Mouse (Mus musculus): ENCODE results near the gene Qsox2. TPM values are rescaled to one million over a fixed set of nuclear protein-coding genes. Genes with fewer than 3 reads are reported as not detected.
A peak's percentile ranks its signal among the peaks of the same experiment; 100 is the strongest.

The Qsox2 gene
- polyA plus RNA-seq, 1 experiment from 2014 or later = 11.8 TPM

DNA sequence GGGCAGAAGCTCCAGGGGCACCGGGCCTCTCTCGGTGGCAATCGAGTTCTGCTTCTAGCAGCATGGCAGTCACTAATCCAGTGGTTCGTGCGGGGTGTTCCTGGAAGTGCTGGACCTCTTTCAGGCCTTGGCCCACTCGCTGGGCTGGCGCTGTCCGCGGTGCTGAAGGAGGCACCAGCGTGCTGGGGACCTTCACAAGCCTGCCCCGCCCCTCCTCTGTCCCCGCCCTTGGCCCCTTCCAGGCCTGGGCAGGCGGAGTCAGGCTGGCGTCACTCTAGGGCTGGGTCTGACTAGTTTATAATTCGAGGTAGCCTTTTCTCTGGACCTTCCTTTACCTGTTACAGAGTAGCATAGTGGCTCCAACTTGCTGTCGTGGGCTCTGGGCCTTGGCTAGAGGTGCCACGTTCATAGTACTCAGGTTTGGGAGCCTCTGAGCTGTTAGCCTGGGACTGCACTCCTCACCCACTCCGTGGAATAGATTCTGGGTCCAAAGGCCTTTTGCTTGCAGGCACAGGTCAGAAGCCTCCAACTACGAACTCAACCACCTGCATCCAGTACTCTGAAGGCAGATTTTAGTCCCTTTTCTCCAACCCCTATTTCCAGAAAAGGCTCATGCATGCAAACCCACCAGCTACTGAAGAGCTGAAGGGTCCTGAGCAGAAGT lies 29.1 kb downstream of the Qsox2 start, which contains the start of gene Lhx3:
TSS of gene Lhx3 (minus strand) at position 164 of the 664 bp plus-strand sequence.
- H3K9me3 ChIP-seq (replicated peaks; ENCODE audit: control insufficient read depth, low read length) = no peaks in the 10 kb centered on the region
- ATAC-seq (replicated peaks; ENCODE audit: insufficient number of reproducible peaks, low FRiP score, low TSS enrichment) = peak; percentile 74; the same call in 1 of the 2 replicates
- H3K27ac ChIP-seq (ENCODE audit: low read depth, low read length) = no peak within 1 kb of the TSS
- H3K36me3 ChIP-seq (ENCODE audit: control insufficient read depth, insufficient read depth, low read length) = peaks cover 11% of the 10 kb centered on the region
- H3K9ac ChIP-seq (ENCODE audit: low read depth, low read length) = no peak within 1 kb of the TSS
- 4% methylated on average over 19 of the region's 19 CpGs for WGBS (ENCODE audit: insufficient replicate concordance)
- peaks cover 50% of the 10 kb centered on the region for H3K27me3 ChIP-seq (ENCODE audit: control insufficient read depth, insufficient read depth, low read length)
- H3K4me3 ChIP-seq (ENCODE audit: low read depth, low read length) = no peak within 1 kb of the TSS
- no peak within 1 kb of the TSS for H3K4me2 ChIP-seq
- H3K4me1 ChIP-seq (ENCODE audit: control insufficient read depth, insufficient read depth, low read length) = peaks cover 3% of the 10 kb centered on the region; the same call in 1 of the 2 replicates

GRCm38 (mm10) chr2:26207559-26207958 lies 29.8 kb downstream of the Qsox2 start:
- H3K4me3 ChIP-seq (ENCODE audit: low read depth, low read length) = no peak overlapping the region
- peaks cover 11% of the 10 kb centered on the region for H3K36me3 ChIP-seq (ENCODE audit: control insufficient read depth, insufficient read depth, low read length)
- no peaks in the 10 kb centered on the region for H3K9me3 ChIP-seq (replicated peaks; ENCODE audit: control insufficient read depth, low read length)
- H3K9ac ChIP-seq (ENCODE audit: low read depth, low read length) = no peak overlapping the region
- no peak overlapping the region for H3K27ac ChIP-seq (ENCODE audit: low read depth, low read length)
- WGBS (ENCODE audit: insufficient replicate concordance) = 17% methylated on average over 9 of the region's 9 CpGs
- no peak for ATAC-seq (replicated peaks; ENCODE audit: insufficient number of reproducible peaks, low FRiP score, low TSS enrichment)
- peaks cover 57% of the 10 kb centered on the region for H3K27me3 ChIP-seq (ENCODE audit: control insufficient read depth, insufficient read depth, low read length)
- H3K4me1 ChIP-seq (ENCODE audit: control insufficient read depth, insufficient read depth, low read length) = peaks cover 7% of the 10 kb centered on the region
- H3K4me2 ChIP-seq = no peak overlapping the region

- no peak overlapping the region for H3K4me2 ChIP-seq
- no peaks in the 10 kb centered on the region for H3K9me3 ChIP-seq (replicated peaks; ENCODE audit: control insufficient read depth, low read length)
- no peak overlapping the region for H3K27ac ChIP-seq (ENCODE audit: low read depth, low read length)
- no peak overlapping the region for H3K4me3 ChIP-seq (ENCODE audit: low read depth, low read length)
- H3K9ac ChIP-seq (ENCODE audit: low read depth, low read length) = no peak overlapping the region
- H3K27me3 ChIP-seq (ENCODE audit: control insufficient read depth, insufficient read depth, low read length) = peaks cover 74% of the 10 kb centered on the region
- peaks cover 13% of the 10 kb centered on the region for H3K4me1 ChIP-seq (ENCODE audit: control insufficient read depth, insufficient read depth, low read length)
- H3K36me3 ChIP-seq (ENCODE audit: control insufficient read depth, insufficient read depth, low read length) = peaks cover 5% of the 10 kb centered on the region
- no peak for ATAC-seq (replicated peaks; ENCODE audit: insufficient number of reproducible peaks, low FRiP score, low TSS enrichment)
- 18% methylated on average over 10 of the region's 10 CpGs for WGBS (ENCODE audit: insufficient replicate concordance)
Observed at GRCm38 (mm10) chr2:26205761-26206160, 31.6 kb downstream of the Qsox2 start.

- H3K4me1 ChIP-seq (ENCODE audit: control insufficient read depth, insufficient read depth, low read length) = peaks cover 13% of the 10 kb centered on the region
- H3K9ac ChIP-seq (ENCODE audit: low read depth, low read length) = no peak overlapping the region
- H3K9me3 ChIP-seq (replicated peaks; ENCODE audit: control insufficient read depth, low read length) = no peaks in the 10 kb centered on the region
- WGBS (ENCODE audit: insufficient replicate concordance) = 3% methylated on average over 16 of the region's 16 CpGs
- H3K36me3 ChIP-seq (ENCODE audit: control insufficient read depth, insufficient read depth, low read length) = no peaks in the 10 kb centered on the region; the same call in 1 of the 2 replicates
- H3K27me3 ChIP-seq (ENCODE audit: control insufficient read depth, insufficient read depth, low read length) = peaks cover 80% of the 10 kb centered on the region
- H3K4me3 ChIP-seq (ENCODE audit: low read depth, low read length) = no peak overlapping the region
- ATAC-seq (replicated peaks; ENCODE audit: insufficient number of reproducible peaks, low FRiP score, low TSS enrichment) = no peak
- H3K4me2 ChIP-seq = no peak overlapping the region
- no peak overlapping the region for H3K27ac ChIP-seq (ENCODE audit: low read depth, low read length)
Observed at GRCm38 (mm10) chr2:26205126-26205525, 32.2 kb downstream of the Qsox2 start.

- no peak overlapping the region for H3K4me3 ChIP-seq (ENCODE audit: low read depth, low read length)
Observed at GRCm38 (mm10) chr2:26202849-26203475, 34.4 kb downstream of the Qsox2 start.

DNA sequence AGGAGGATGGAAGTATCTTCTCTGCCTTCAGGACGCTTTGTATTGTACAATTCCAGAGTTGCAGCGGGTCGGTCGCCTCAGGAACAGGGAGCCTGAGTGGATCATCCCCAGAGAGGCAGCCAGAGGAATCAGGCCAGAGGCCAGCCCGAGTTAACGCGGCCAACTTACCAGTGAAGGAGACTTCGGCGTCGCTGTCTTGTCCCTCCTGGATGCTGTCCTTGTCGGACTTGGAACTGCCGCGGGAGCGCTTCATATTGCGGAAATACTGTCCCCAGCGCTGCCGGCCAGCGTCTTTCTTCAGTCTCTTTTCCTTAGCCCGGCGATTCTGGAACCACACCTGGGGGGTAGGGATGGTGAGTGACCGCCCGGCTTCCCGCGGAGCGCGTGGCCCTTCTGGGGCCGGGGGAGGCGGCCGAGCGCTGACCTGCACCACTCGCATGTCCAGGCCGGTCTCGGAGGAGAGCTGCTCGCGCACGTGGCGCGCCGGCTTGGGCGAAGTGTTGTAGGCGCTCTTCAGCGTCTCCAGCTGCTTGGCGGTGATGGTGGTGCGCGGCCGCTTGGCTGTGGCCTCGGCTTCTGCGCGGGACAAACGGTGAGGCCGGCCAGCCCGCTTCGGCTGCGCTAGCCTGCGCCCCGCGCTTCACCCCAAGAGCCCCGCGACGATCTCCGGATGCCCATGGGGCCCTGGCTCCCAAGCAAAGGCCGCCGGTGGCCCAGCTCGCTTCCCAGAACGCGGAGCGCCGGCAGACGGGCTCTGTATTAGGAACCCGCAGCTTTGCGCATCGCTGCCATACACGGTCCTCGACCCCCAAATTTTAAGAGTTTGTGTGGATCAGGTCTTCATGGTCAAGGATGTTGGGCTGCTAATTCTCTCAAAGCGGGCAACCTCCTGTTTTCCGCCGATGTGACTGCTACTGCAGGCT lies 35.1 kb downstream of the Qsox2 start:
- Histone ChIP-seq H3K9me3 (replicated peaks; ENCODE audit: control insufficient read depth, low read length) (no peaks in the 10 kb centered on the region), H3K9ac (ENCODE audit: low read depth, low read length) (no peak overlapping the region), H3K4me3 (ENCODE audit: low read depth, low read length) (peak overlapping the region; percentile 22), H3K36me3 (ENCODE audit: control insufficient read depth, insufficient read depth, low read length) (no peaks in the 10 kb centered on the region), H3K27ac (ENCODE audit: low read depth, low read length) (no peak overlapping the region), H3K4me1 (ENCODE audit: control insufficient read depth, insufficient read depth, low read length) (peaks cover 26% of the 10 kb centered on the region), H3K4me2 (peak overlapping the region; percentile 51), H3K27me3 (ENCODE audit: control insufficient read depth, insufficient read depth, low read length) (peaks cover 100% of the 10 kb centered on the region)
- no peak for ATAC-seq (replicated peaks; ENCODE audit: insufficient number of reproducible peaks, low FRiP score, low TSS enrichment)
- 1% methylated on average over 77 of the region's 77 CpGs for WGBS (ENCODE audit: insufficient replicate concordance)

More at GRCm38 (mm10) chr2:26202849-26203475, 34.4 kb downstream of the Qsox2 start:
- no peaks in the 10 kb centered on the region for H3K9me3 ChIP-seq (replicated peaks; ENCODE audit: control insufficient read depth, low read length)
- 2% methylated on average over 36 of the region's 36 CpGs for WGBS (ENCODE audit: insufficient replicate concordance)
- no peak overlapping the region for H3K9ac ChIP-seq (ENCODE audit: low read depth, low read length)
- H3K27ac ChIP-seq (ENCODE audit: low read depth, low read length) = no peak overlapping the region
- H3K36me3 ChIP-seq (ENCODE audit: control insufficient read depth, insufficient read depth, low read length) = no peaks in the 10 kb centered on the region
- H3K4me1 ChIP-seq (ENCODE audit: control insufficient read depth, insufficient read depth, low read length) = peaks cover 23% of the 10 kb centered on the region
- no peak for ATAC-seq (replicated peaks; ENCODE audit: insufficient number of reproducible peaks, low FRiP score, low TSS enrichment)
- peak overlapping the region; percentile 51; the same call in 1 of the 2 replicates for H3K4me2 ChIP-seq
- H3K27me3 ChIP-seq (ENCODE audit: control insufficient read depth, insufficient read depth, low read length) = peaks cover 100% of the 10 kb centered on the region

DNA sequence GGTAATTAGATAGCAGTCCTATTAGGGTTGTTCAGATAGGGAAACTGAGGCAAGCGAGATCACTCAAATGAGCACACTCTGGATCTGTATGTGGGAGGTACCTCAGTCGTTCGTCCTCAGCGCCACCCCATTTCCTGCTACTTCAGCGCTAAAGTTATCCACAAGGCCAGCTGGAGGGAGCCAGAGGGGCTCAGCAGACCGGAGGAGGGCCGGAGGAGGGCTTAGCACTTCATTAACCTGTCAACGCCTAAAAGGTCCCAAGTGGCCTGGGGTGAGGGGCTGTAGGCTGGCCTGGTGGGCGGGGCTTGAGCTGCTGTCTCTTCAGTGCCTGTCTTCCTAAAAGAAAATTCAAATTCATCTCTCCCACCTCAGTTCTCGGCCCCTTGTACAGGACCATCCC lies 38.8 kb downstream of the Qsox2 start:
- Histone ChIP-seq H3K36me3 (ENCODE audit: control insufficient read depth, insufficient read depth, low read length) (no peaks in the 10 kb centered on the region), H3K27ac (ENCODE audit: low read depth, low read length) (no peak overlapping the region), H3K9ac (ENCODE audit: low read depth, low read length) (no peak overlapping the region), H3K4me2 (peak overlapping the region; percentile 49), H3K9me3 (replicated peaks; ENCODE audit: control insufficient read depth, low read length) (no peaks in the 10 kb centered on the region), H3K27me3 (ENCODE audit: control insufficient read depth, insufficient read depth, low read length) (peaks cover 97% of the 10 kb centered on the region), H3K4me3 (ENCODE audit: low read depth, low read length) (peak overlapping the region; percentile 8), H3K4me1 (ENCODE audit: control insufficient read depth, insufficient read depth, low read length) (peaks cover 26% of the 10 kb centered on the region)
- no peak for ATAC-seq (replicated peaks; ENCODE audit: insufficient number of reproducible peaks, low FRiP score, low TSS enrichment)
- under 1% methylated on average over 10 of the region's 10 CpGs for WGBS (ENCODE audit: insufficient replicate concordance)

GRCm38 (mm10) chr2:26194552-26195339 lies 42.6 kb downstream of the Qsox2 start:
- WGBS (ENCODE audit: insufficient replicate concordance) = 44% methylated on average over 7 of the region's 7 CpGs
- no peak overlapping the region for H3K4me2 ChIP-seq
- H3K27me3 ChIP-seq (ENCODE audit: control insufficient read depth, insufficient read depth, low read length) = peaks cover 81% of the 10 kb centered on the region
- no peaks in the 10 kb centered on the region for H3K36me3 ChIP-seq (ENCODE audit: control insufficient read depth, insufficient read depth, low read length)
- H3K9me3 ChIP-seq (replicated peaks; ENCODE audit: control insufficient read depth, low read length) = no peaks in the 10 kb centered on the region
- ATAC-seq (replicated peaks; ENCODE audit: insufficient number of reproducible peaks, low FRiP score, low TSS enrichment) = no peak
- no peak overlapping the region for H3K27ac ChIP-seq (ENCODE audit: low read depth, low read length)
- peaks cover 22% of the 10 kb centered on the region for H3K4me1 ChIP-seq (ENCODE audit: control insufficient read depth, insufficient read depth, low read length)
- no peak overlapping the region for H3K9ac ChIP-seq (ENCODE audit: low read depth, low read length)
- no peak overlapping the region for H3K4me3 ChIP-seq (ENCODE audit: low read depth, low read length)
